Mouse (Mus musculus) cerebellum, postnatal 14 days (tissue): ENCODE data around the gene Tmem132e.

Experiments
- DNase-seq, 2 experiments: peaks; one replicate each; pipeline ENCODE4 v3.0.0; 2021; ENCODE audit warnings: mixed read lengths in 2 of 2

The Tmem132e gene

GRCm38 (mm10) chr11:82434091-82434831, 45.6 kb downstream of the Tmem132e start:
- no peak for DNase-seq

GRCm38 (mm10) chr11:82434832-82435182, 46.1 kb downstream of the Tmem132e start:
- DNase-seq: peak in 1 of 2 experiments; percentile 32

- DNase-seq: no peak
Measured at GRCm38 (mm10) chr11:82448485-82448884, 59.8 kb downstream of the Tmem132e start.

GRCm38 (mm10) chr11:82452516-82452915, 63.8 kb downstream of the Tmem132e start:
- no peak for DNase-seq

GRCm38 (mm10) chr11:82453230-82453629, 64.5 kb downstream of the Tmem132e start:
- peak; percentile 63 to 73 for DNase-seq

GRCm38 (mm10) chr11:82461326-82461725, 72.6 kb downstream of the Tmem132e start:
- no peak for DNase-seq

- DNase-seq: no peak
Measured at GRCm38 (mm10) chr11:82465536-82465935, 76.8 kb downstream of the Tmem132e start.

GRCm38 (mm10) chr11:82467218-82467617, 78.5 kb downstream of the Tmem132e start:
- DNase-seq: peak; percentile 88 to 92

GRCm38 (mm10) chr11:82471076-82471475, 82.4 kb downstream of the Tmem132e start:
- no peak for DNase-seq

GRCm38 (mm10) chr11:82473137-82473621, 84.5 kb downstream of the Tmem132e start:
- DNase-seq: peak in 1 of 2 experiments; percentile 24

GRCm38 (mm10) chr11:82476092-82476491, 87.4 kb downstream of the Tmem132e start:
- DNase-seq: no peak

GRCm38 (mm10) chr11:82477412-82477811, 88.7 kb downstream of the Tmem132e start:
- DNase-seq: peak; percentile 51 to 54

GRCm38 (mm10) chr11:82480941-82481340, 92.2 kb downstream of the Tmem132e start:
- peak; percentile 59 to 64 for DNase-seq

GRCm38 (mm10) chr11:82487359-82488086, 98.8 kb downstream of the Tmem132e start:
- DNase-seq: no peak

GRCm38 (mm10) chr11:82490896-82491295, 102.2 kb downstream of the Tmem132e start:
- DNase-seq: no peak
